Mouse (Mus musculus) MEL (cell line): ENCODE measurements around the gene Ptprj. TPM values are rescaled to one million over a fixed set of nuclear protein-coding genes. Genes with fewer than 3 reads are reported as not detected.

Experiments
- DNase-seq: peaks from one replicate; pipeline ENCODE4 v3.0.0; 2011; ENCODE audit warnings: low read depth, low spot score
- H3K27ac ChIP-seq: 2 replicates; pipeline ENCODE4 v1.5.1; 2012; ENCODE audit warnings: low read depth, mild to moderate bottlenecking, control low read depth, low read length, moderate library complexity; ENCODE audit not compliant: control insufficient read depth
- H3K27me3 ChIP-seq, 2 experiments: fragments of 150-350 bp in 1 of 2; sonication (generic) in 1 of 2; 2 replicates each; pipeline ENCODE4 v1.6.1; 2012; ENCODE audit warnings: low read length in 2 of 2, mild to moderate bottlenecking in 2 of 2, improper control_type of control experiment in 1 of 2, moderate library complexity in 1 of 2; ENCODE audit not compliant: insufficient read depth in 2 of 2, control insufficient read depth in 1 of 2
- H3K36me3 ChIP-seq, 2 experiments: 2 replicates each; pipeline ENCODE4 v1.6.1; 2012 to 2014; ENCODE audit warnings: low read length in 2 of 2, improper control_type of control experiment in 1 of 2, inconsistent platforms in 1 of 2, mild to moderate bottlenecking in 1 of 2; ENCODE audit not compliant: insufficient read depth in 2 of 2, control insufficient read depth in 1 of 2
- H3K4me1 ChIP-seq, 2 experiments: fragments of 150-350 bp in 1 of 2; sonication (generic) in 1 of 2; 2 replicates each; pipeline ENCODE4 v1.6.1; 2012; ENCODE audit warnings: low read length in 2 of 2, improper control_type of control experiment in 1 of 2, mild to moderate bottlenecking in 1 of 2; ENCODE audit not compliant: insufficient read depth in 2 of 2, control insufficient read depth in 1 of 2
- H3K4me3 ChIP-seq, 2 experiments: fragments of 150-350 bp in 1 of 2; sonication (generic) in 1 of 2; 2 replicates each; pipeline ENCODE4 v1.5.1; 2012; ENCODE audit warnings: low read depth in 2 of 2, low read length in 2 of 2, mild to moderate bottlenecking in 2 of 2, moderate library complexity in 2 of 2, control low read depth in 1 of 2, improper control_type of control experiment in 1 of 2; ENCODE audit not compliant: control insufficient read depth in 1 of 2, insufficient read depth in 1 of 2
- H3K79me2 ChIP-seq: 2 replicates; pipeline ENCODE4 v1.6.1; 2012; ENCODE audit warnings: mild to moderate bottlenecking, low read length, moderate library complexity; ENCODE audit not compliant: control insufficient read depth, poor library complexity, insufficient read depth
- H3K9ac ChIP-seq: 2 replicates; pipeline ENCODE4 v1.6.1; 2012; ENCODE audit warnings: low read depth, mild to moderate bottlenecking, control low read depth, low read length, moderate library complexity; ENCODE audit not compliant: control insufficient read depth, poor library complexity, severe bottlenecking
- H3K9me3 ChIP-seq: fragments of 150-350 bp; sonication (generic); replicated peaks from 2 replicates; pipeline ENCODE4 v1.6.1; 2012; ENCODE audit warnings: mild to moderate bottlenecking, low read length, improper control_type of control experiment, moderate library complexity; ENCODE audit not compliant: insufficient read depth
- CHD1 ChIP-seq: IDR thresholded peaks from 2 replicates; pipeline ENCODE4 v1.6.1; 2012; ENCODE audit warnings: low read depth, mild to moderate bottlenecking, inconsistent platforms, low read length, improper control_type of control experiment
- ELF1 ChIP-seq: IDR thresholded peaks from 2 replicates; pipeline ENCODE4 v1.6.1; 2014; ENCODE audit warnings: low read depth, mild to moderate bottlenecking, inconsistent platforms, low read length, improper control_type of control experiment, moderate library complexity
- EP300 ChIP-seq, 2 experiments: IDR thresholded peaks; 2 replicates each; pipeline ENCODE4 v1.6.1; 2011; ENCODE audit warnings: improper control_type of control experiment in 2 of 2, low read length in 2 of 2, low read depth in 1 of 2, mild to moderate bottlenecking in 1 of 2
- ETS1 ChIP-seq: IDR thresholded peaks from 2 replicates; pipeline ENCODE4 v1.6.1; 2012; ENCODE audit warnings: low read depth, mild to moderate bottlenecking, inconsistent platforms, low read length, improper control_type of control experiment, moderate library complexity
- GABPA ChIP-seq: IDR thresholded peaks from 2 replicates; pipeline ENCODE4 v1.6.1; 2012; ENCODE audit warnings: low read depth, mild to moderate bottlenecking, inconsistent platforms, low read length, improper control_type of control experiment, moderate library complexity
- KAT2A ChIP-seq: conservative IDR thresholded peaks from 2 replicates; pipeline ENCODE4 v1.6.1; 2012; ENCODE audit warnings: low read depth, low read length, improper control_type of control experiment, inconsistent platforms
- MYC ChIP-seq: IDR thresholded peaks from 2 replicates; pipeline ENCODE4 v1.6.1; 2011; ENCODE audit warnings: low read depth, mild to moderate bottlenecking, low read length, improper control_type of control experiment, moderate library complexity
- NELFE ChIP-seq: IDR thresholded peaks from 2 replicates; pipeline ENCODE4 v1.6.1; 2011; ENCODE audit warnings: low read depth, low read length, improper control_type of control experiment
- SIN3A ChIP-seq: IDR thresholded peaks from 2 replicates; pipeline ENCODE4 v1.6.1; 2012; ENCODE audit warnings: low read length, improper control_type of control experiment, inconsistent platforms
- USF1 ChIP-seq: IDR thresholded peaks from 2 replicates; pipeline ENCODE4 v1.6.1; 2014; ENCODE audit warnings: low read depth, mild to moderate bottlenecking, inconsistent platforms, low read length, improper control_type of control experiment, moderate library complexity
- ZC3H11A ChIP-seq: IDR thresholded peaks from 2 replicates; pipeline ENCODE4 v1.6.1; 2012; ENCODE audit warnings: low read depth, mild to moderate bottlenecking, inconsistent platforms, low read length, improper control_type of control experiment
- ZKSCAN1 ChIP-seq: IDR thresholded peaks from 2 replicates; pipeline ENCODE4 v1.6.1; 2012; ENCODE audit warnings: low read depth, mild to moderate bottlenecking, inconsistent platforms, low read length, improper control_type of control experiment, moderate library complexity
- ZNF384 ChIP-seq: IDR thresholded peaks from 2 replicates; pipeline ENCODE4 v1.6.1; 2012; ENCODE audit warnings: low read depth, mild to moderate bottlenecking, inconsistent platforms, low read length, improper control_type of control experiment
- polyA plus RNA-seq, 2 experiments: library from polyadenylated mRNA; stranded (reverse) in 1 of 2; unstranded in 1 of 2; fragments of >175 nt in 1 of 2; fragments of >200 nt in 1 of 2; gene quantifications; 2 replicates each; pipeline versions ENCODE4 v1.2.1 to v1.2.4; 2012; ENCODE audit warnings: low replicate concordance in 2 of 2, low read depth in 1 of 2; ENCODE audit not compliant: insufficient read length in 2 of 2, insufficient read depth in 1 of 2, missing spikeins in 1 of 2
- total RNA-seq: library from RNA; depleted of rRNA; stranded (reverse); fragments of 300-350 nt; gene quantifications from 2 replicates; pipeline ENCODE4 v1.2.3, GENCODE M21; 2012

The Ptprj gene
- total and polyA plus RNA-seq, 3 experiments = 6.4 to 10.2 TPM; not detected in 1

DNA sequence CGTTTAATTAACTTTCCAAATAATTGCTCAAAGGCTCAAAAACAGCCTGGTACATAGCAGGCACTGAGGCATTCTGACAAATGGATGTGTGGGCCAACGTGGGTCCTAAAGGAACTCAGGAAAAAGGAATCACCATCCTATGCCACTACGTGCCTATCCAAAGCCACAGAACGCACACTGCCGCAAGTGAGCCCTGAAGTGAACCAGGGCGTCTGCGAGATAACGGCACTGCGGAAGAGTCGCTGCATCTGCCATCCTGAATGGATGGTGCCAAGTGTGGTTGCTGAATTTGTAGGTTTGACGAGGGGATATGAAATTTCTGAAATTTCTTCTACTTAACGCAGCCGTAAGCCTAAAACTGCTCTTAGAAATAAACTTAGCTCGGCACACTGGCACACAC is 54.6 kb downstream of the Ptprj start:
- Histone ChIP-seq H3K4me1 (peaks cover 0 to 8% of the 10 kb centered on the region in 2 experiments; a peak in 2 of 4 replicates), H3K27ac (no peak overlapping the region), H3K4me3 (no peak overlapping the region), H3K27me3 (no peaks in the 10 kb centered on the region), H3K79me2 (no peaks in the 10 kb centered on the region), H3K9ac (no peak overlapping the region)
- no peak for DNase-seq
- no peak for TF ChIP-seq ETS1
- no peak for TF ChIP-seq ZC3H11A
- TF ChIP-seq, all 39 proteins: peak for 0
- H3K36me3 ChIP-seq = peaks cover 0 to 5% of the 10 kb centered on the region in 2 experiments; a peak in 2 of 4 replicates
- no peaks in the 10 kb centered on the region for H3K9me3 ChIP-seq

DNA sequence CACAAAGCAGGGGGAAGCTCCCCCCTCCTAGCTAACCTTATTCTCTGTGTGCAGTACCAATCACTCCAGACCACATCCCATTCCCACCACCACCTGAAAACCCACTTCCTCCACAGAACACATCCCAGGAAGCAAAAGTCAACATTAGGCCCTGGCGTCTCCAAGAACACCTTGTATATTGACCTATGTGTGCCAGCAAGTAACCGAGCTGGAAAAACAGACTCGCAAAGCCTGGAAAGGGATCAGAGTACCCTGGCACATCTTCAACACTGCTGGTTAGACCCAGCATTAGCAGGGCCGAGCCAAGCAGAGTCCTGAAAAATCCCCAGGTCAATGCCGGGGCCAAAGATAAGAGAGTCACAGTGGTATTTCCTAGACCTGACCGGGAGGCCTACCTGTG is 58.0 kb downstream of the Ptprj start:
- Histone ChIP-seq H3K36me3 (peaks cover 0 to 5% of the 10 kb centered on the region in 2 experiments; a peak in 2 of 4 replicates), H3K9me3 (no peaks in the 10 kb centered on the region), H3K4me1 (peaks cover 0 to 8% of the 10 kb centered on the region in 2 experiments; a peak in 1 of 4 replicates), H3K4me3 (no peak overlapping the region), H3K27ac (no peak overlapping the region), H3K9ac (no peak overlapping the region), H3K79me2 (no peaks in the 10 kb centered on the region), H3K27me3 (no peaks in the 10 kb centered on the region)
- DNase-seq = no peak
- no peak for TF ChIP-seq NELFE

DNA sequence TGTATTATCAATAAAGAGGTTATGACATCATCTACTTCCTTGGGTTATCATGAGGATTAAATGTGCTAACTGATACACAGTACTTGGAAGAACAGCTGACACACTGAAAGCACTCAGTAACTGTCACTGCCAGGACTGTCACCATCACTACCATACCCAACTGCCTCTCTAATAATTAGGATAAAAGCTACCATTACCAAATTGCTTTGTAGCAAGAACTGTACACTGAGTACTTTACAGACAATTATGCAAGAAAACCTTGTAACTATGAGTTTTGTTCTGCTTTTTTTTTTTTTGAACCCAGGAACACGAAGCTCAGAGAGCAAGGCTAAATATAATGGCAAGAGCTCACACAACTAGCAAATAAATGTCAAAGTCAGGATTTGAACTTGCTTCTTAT is 58.5 kb downstream of the Ptprj start:
- H3K27me3 ChIP-seq = no peaks in the 10 kb centered on the region
- H3K4me1 ChIP-seq = peaks cover 0 to 8% of the 10 kb centered on the region in 2 experiments; a peak in 1 of 4 replicates
- no peak overlapping the region for H3K9ac ChIP-seq
- no peak overlapping the region for H3K4me3 ChIP-seq
- H3K9me3 ChIP-seq = no peaks in the 10 kb centered on the region
- no peaks in the 10 kb centered on the region for H3K79me2 ChIP-seq
- DNase-seq = no peak
- TF ChIP-seq ETS1 (peak; percentile 72), GABPA (no peak), ZNF384 (peak; percentile 55; the same call in 1 of the 2 replicates)
- peaks cover 0 to 5% of the 10 kb centered on the region in 2 experiments; a peak in 2 of 4 replicates for H3K36me3 ChIP-seq
- no peak overlapping the region for H3K27ac ChIP-seq

DNA sequence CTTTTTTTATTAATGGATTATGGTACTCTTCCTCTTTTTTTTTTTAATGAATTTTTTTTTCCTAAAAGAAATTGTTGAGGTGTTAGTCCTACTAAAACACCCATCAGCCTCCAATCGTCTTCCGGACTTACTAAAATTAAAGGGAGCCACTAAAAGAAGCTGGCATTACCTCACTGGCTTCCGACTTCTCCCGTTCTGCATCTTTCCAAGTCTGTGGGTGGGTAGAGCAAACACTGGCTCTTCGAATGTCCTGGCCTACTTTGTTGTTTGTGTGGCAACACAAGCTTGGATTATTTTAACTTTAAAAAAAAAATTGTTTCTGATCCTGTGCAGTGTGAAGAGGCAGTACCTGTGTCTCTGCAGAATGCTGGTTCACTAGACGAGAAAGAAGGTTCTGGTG is 62.2 kb downstream of the Ptprj start:
- Histone ChIP-seq H3K27me3 (no peaks in the 10 kb centered on the region), H3K4me1 (peaks cover 0 to 8% of the 10 kb centered on the region in 2 experiments; a peak in 1 of 4 replicates), H3K36me3 (peaks cover 0 to 5% of the 10 kb centered on the region in 2 experiments; a peak in 2 of 4 replicates), H3K27ac (no peak overlapping the region), H3K4me3 (no peak overlapping the region), H3K79me2 (no peaks in the 10 kb centered on the region), H3K9me3 (no peaks in the 10 kb centered on the region), H3K9ac (no peak overlapping the region)
- TF ChIP-seq KAT2A (no peak), SIN3A (no peak), EP300 (IDR thresholded peaks at IDR 0.05; ENCODE audit: low read depth in 1 of 2, low read length in 2 of 2) (no peak), MYC (no peak), ZKSCAN1 (no peak), USF1 (no peak), ELF1 (no peak), CHD1 (no peak)
- no peak for DNase-seq
